Mouse (Mus musculus) adrenal gland, adult (tissue): ENCODE measurements around the gene Stap2.

ENCODE experiments used
- DNase-seq, 2 experiments: peaks; one replicate each; pipeline ENCODE4 v3.0.0; 2022 to 2023; ENCODE audit warnings: low spot score in 1 of 2; ENCODE audit not compliant: inconsistent age in 2 of 2

Gene Stap2

DNA sequence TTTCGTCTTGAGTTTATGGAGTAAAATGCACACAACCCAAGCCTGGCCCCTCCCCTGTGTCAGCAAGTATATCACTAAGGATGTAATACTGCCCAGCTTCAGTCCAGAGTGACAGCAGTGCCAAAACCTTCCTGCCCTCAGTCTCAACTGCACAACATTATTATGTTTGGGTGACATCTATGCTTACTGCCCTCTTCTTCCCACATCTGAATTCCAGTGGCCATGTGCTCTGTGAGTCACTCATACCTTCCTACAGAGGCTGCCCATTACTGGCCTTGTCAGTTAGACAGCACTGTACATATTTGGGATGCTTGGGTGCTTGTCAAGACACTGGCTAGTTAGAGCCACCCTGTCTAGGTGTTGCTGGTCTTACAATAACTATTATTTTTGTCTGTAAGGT is 20.9 kb upstream of the Stap2 start:
- DNase-seq: peak; percentile 41 to 68

DNA sequence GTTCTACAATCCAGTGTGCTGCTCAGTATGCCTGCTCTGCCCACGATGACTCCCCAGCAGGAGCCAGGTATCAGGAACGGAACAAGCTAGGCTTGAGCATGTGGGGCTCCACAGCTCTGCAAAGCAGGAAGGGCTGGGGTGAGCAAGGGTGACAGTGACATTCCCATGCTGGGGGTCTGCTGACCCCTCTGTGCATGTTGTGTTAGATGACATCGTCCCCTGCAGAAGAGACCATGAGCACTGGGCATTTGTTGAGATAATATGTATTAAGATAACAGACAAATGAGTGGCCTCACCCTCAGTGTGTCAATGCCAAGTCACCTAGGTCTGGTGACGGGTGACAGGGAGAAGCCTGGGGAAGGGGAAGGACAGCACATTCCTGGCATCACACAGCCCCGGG is 19.5 kb upstream of the Stap2 start:
- DNase-seq: peak in 1 of 2 experiments; percentile 39

DNA sequence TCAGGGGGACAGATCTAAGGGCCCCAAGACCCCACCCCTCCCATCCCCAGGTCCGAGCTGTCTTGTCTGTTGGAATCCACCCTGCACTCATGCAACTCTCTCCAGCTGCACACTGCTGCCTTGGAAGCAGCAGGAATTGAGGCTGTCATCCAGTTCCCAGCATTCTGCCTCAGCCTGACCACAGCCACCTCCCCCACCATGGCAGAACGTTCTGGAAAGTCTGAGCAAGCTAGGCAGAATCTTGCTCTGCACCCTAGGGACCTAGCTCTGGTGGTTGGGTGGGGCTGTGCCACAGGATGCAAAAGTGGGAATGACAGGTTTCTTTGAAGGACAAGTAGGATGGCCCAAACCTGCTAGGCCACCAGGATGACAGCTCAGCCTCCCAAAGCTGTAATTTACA is 19.1 kb upstream of the Stap2 start:
- peak in 1 of 2 experiments; percentile 32 for DNase-seq

DNA sequence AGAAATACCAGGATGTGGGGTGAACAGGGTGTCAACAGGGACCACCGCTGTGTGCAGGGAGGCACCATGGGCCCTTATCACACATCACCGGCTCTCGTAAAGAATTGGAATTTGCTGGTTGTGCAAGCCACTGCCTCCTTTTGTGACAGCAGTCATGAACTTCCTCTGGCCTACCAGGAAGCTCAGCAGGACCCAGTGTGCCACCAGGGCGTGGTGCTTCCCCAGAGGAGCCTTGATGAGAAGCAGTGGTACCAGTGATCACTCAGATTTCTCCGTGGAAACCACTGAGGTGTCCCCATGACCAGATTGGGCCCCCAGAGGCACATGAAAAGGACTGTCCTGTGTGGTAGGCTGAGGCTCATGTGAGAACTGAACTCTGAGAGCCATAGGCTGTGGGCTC is 18.0 kb upstream of the Stap2 start:
- DNase-seq: peak in 1 of 2 experiments; percentile 64

DNA sequence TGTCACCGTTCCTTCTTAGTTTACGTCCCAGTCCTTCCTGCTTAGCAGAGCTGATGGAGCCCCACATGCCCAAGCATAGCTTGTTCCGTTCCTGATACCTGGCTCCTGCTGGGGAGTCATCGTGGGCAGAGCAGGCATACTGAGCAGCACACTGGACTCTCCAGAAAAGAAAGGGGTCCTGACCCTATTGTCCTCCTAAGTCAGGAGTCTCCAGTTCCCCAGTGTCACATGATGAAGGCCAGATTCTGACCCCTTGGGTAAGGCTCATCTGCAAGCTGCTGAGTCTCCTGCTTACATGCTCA is 17.6 kb upstream of the Stap2 start:
- peak in 1 of 2 experiments; percentile 78 for DNase-seq

DNA sequence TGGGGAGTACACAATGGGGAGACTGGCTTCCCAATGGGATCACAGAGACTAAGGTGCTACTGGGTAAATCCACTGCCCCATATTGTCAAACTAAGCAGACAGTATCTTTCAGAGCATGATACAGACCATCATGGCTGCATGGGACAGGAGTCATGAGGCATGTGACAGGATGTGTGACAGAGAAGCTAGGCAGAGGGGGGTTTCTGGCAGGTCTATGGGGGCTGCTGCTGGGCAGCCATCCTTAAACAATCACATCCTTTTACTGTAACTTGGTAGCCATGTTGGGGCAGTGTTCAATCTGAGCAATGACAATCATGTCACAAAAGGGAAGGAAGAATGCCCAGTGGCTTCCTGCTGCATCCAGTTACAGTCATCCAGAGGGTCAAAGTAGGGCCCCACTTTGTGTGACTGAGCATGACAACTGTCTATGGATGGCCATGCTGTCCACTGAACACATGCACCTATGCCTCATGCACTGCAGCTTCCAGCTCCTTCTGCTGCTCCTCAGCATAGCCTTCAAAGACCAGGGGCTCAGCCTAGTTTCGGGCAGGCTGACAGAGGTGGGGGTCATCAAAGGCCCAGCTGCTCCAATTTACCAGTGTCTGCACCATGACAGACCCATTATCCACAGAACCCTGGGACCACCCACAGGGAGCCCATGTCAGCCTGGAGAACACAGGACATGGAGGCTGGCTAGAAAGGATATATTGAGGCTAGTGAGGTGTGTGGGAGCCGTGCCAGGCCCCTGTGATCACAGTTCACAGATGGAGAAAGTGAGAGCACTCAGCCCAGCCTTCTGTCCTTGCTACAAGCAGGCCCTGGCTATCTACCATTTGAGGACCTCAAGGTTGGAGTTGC is 17.0 kb upstream of the Stap2 start:
- DNase-seq: peak; percentile 33 to 54

DNA sequence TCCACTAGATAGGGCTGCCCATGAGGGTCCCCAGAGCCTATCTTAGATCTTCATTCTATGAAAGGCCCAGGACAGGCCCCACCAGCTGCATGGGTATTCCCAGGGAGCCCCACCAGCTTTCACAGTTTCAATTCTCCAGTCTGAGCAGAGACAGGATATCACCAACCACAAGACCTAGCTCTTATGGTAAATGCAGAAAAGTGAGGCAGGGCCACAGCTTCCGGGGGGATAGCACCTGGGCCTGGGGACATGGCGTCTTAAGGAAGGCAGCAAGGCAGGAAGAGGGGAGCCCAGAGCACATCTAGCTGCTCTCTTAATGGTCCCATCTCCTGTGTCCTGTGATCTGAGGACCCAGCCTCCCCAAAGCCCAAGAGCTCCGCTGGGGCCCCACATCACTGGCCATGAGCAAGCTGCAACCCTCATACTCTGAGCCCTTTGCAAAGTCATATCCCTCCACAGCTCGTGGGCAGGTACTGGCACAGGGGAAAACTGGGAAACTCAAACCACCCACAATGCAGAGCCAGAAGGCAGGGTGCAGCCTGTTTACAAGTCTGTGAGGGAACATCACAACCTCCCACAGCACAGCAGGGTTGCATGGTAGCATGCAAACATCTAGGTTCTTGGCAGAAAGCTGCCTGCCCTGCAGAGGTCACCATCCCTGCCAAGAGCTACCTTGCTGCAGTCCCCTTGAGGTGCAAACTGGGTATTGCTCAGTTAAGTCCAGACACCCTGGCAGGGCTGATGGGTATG is 16.0 kb upstream of the Stap2 start:
- DNase-seq: peak in 1 of 2 experiments; percentile 38

DNA sequence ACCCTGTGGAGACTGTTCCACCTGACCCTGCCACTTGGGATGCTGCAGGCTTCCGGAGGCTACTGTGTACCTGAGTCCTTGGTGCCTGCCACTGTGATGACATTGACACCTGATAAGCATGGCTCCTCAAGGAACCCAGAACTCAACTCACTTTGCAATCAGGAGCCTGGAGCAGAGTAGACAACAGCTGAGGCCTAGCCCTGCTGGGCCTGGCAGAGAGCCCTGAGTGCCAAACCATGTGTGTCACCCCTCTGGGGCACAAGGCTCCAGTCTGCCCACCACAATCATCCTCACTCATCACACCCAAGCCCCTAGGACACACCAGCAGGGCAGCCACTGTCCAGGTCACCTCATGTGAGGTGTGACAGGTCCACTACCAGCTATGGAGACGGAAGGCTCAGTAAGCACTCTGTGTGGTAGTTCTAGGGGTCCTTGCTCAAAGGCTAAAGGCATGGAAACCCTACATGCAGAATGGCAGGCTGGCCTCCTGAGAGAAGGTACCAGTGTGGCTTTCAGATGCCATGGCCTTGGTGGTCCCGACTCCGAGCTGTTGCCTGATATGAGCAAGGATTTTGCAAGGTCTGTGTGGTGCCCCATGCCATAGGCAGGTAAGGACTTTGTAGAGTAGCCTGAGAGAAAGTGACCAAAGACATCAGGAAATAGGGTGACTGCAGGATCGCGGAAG is 15.2 kb upstream of the Stap2 start:
- peak in 1 of 2 experiments; percentile 47 for DNase-seq

DNA sequence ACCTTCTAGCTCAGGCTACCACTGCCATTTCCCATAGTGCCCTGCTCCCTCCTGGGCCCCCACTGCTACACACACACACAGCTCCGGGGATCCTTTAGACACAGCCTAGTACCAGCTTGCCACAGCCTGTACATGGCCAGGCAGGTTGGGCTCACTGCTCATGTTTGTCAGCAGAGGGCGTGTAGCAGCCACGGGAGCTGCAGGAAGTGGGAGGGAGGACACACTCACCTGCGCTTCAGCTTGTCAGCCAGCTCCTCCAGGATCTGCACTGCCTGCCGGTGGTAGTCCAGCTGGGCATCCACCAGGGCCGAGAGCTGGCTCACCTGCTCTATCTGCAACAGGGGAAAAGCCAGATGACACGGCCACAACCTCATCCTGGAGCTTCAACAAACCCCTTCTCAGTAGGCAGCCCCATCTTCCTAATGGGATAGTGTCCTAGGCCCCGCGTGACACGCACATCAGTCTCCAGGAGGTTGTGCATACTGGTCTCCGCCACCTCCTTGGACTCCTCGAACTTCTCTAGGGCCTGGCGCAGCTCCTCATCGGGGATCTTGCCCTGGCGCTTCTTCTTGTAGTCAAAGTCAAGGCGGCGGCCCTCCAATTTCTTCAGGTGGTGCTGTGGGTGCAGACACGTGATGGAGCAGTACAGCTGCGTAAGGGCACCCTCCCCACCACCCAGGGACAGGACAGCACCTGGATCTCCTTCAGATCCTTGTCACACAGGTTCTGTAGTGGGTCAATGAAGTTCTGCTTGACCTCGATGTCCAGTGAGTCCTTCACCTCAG is 13.2 kb upstream of the Stap2 start:
- DNase-seq: peak; percentile 60 to 78

DNA sequence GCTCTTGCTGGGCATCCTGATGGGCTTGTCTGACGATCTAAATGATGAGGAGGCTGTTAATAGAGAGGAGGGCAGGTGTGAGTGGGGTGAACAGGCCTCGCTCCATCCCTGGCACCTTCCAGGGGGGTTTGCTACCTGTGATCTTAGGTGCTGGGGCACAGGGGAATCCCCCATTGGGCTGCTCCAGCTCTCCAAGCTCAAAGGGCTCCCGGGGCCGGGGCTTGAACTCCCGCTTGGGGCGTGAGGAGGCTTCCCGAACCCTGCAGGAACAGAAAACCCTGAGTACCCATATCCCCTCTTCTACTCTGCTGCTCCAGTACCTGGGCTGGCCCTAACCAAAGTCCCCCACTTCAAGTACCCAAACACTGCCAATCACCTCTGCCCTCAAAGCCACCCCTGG is 12.5 kb upstream of the Stap2 start:
- DNase-seq: no peak

DNA sequence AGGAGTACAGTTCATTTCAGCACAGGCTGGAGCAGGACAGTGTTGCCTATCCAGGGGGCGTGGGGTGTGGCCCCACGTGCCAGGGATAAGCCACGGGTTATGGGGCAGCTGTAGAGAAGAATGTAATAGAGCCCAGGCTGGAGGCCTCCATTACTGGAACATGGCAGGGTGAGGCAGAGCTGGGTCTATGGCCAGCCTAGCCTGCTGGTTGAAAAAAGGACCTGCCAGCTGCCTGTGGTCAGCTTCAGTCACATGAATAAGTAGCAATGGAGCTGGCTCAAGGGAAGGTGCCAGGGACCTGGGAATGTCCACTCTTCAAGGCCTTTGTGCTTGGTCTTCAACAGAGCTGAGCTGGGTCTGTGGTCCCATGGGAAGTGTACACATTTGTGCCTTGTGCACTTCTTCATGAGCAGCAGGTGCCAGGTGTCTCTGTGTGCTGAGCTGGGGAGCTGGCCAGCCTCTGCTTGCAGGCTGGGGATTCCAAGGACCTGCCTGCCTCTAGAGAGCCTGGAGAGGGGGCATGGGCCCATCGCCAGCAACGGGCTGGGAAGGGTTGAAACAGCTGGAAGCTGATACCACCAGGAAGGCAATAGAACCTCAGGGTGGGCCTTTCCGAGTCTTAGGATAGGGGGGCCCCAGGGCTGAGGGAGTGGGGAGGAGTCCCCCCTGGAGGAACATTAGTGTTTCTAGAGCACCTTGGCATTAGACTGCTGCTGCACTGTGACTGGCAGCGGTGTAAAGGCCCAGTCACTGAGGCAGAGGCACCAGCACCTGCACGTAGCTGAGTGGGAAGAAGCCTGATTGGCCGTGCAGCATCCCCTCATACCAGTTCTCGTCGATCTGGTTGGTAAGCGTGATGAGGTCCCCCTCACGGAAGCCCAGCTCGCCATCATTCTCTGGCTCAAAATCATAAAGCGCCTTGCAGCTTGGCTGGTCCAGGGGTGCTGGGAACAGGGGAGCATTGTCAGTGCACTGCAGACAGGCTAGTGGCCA is 11.7 kb upstream of the Stap2 start:
- DNase-seq: peak in 1 of 2 experiments; percentile 49

DNA sequence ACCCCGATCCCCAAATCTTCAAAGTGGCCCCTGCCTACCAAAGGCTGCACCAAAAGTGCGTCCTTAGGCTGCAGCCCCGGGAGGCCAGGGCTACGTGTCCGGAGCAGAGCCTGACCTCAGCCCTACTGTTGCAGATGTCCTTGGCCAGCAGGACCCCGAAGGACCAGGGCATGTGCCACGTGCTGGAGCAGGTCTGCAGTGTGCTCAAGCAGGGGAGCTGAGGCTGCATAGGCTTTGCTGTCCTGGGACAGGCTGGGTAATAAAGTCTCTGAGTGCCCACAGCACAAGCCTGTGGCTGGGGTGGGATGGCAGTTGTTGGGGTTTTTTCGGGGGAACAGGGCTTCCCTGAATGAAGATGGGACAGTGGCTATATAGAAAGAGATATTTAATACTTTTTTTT is 11.0 kb upstream of the Stap2 start:
- DNase-seq: peak; percentile 41 to 65

DNA sequence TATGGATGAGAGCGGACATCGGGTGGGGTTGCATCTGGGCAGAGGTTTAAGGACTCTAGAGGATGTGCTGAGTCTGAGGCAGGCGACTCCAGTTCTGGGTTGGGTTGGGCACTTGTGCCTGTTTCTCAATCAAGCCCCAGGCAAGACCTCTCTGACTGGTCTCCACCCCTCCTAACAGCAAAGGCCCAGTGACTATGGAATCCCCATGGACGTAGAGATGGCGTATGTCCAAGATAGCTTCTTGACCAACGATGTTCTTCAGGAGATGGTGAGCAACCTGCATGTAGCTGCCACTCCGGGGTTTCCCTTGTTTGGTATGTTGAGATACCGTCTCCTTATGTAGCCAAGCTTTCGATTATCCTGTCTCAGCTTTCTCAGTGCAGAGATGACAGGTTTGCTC is 9.9 kb upstream of the Stap2 start:
- DNase-seq: no peak

DNA sequence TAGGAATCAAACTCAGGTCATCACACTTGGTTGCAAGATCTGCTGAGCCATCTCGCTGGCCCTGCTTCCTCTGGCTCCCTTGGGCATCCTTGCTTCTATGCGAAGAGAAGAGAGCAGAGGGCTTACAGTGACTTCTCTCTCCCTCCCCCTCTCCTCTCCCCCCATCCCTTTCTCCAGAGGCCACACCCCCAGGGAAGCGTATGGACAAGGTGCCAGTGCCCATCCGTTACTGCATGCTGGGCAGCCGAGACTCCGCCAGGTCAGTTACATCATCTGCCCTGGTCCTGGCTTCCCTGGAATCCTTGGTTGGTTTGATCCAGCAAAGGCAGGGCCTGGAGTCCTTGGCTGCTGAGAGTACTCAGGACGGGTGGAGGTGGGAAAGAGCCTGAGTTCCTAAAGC is 6.1 kb upstream of the Stap2 start:
- no peak for DNase-seq

DNA sequence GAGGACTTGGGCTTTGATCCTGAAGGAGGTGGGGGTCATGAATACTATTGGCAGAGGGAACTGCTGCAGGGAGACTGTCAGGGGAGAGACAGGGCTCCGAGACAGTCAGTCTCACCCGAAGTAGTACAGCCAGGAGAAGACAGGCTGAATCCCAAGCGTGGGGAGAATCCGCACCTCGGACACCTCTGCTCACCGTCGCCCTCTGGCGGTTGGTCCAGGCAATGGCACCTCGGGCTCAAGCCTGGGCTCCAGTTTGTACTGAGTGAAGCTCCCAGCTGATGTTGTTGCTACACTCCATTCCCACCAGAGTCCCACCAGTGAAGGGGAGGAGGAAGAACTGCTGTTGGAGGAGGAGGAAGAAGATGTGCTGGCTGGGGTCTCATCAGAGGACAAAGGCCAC is 5.3 kb upstream of the Stap2 start:
- peak; percentile 82 to 94 for DNase-seq

DNA sequence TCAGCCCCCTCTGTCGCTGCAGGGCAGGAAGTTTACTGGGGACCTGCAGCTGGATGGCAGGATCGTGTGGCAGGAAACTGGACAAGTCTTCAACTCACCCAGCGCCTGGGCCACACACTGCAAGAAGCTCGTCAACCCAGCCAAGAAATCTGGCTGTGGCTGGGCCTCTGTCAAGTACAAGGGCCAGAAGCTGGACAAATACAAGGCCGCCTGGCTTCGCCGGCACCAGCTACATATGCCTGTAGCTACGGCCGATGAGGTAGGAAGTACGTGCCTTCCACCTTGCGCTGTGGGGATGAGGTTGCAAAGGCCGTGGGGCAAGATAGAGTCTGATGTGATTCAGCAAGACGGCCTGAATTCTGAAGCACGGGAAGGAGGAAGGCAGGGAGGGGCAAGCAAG is 4.9 kb upstream of the Stap2 start:
- no peak for DNase-seq

DNA sequence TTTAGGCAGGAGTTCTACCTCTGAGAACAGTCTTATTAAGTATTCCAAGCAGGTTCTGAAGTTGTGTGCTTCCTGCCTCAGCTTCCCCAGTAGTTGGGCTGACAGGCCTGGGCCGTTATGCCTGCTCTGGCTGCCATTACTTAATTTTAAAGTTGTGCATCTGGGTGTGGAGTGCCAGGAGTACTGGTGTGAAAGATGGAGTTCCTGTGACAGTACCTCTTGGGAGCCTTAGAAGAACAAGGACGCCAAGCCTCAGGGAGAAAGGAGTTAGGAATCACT is 4.5 kb upstream of the Stap2 start:
- DNase-seq: peak in 1 of 2 experiments; percentile 62

DNA sequence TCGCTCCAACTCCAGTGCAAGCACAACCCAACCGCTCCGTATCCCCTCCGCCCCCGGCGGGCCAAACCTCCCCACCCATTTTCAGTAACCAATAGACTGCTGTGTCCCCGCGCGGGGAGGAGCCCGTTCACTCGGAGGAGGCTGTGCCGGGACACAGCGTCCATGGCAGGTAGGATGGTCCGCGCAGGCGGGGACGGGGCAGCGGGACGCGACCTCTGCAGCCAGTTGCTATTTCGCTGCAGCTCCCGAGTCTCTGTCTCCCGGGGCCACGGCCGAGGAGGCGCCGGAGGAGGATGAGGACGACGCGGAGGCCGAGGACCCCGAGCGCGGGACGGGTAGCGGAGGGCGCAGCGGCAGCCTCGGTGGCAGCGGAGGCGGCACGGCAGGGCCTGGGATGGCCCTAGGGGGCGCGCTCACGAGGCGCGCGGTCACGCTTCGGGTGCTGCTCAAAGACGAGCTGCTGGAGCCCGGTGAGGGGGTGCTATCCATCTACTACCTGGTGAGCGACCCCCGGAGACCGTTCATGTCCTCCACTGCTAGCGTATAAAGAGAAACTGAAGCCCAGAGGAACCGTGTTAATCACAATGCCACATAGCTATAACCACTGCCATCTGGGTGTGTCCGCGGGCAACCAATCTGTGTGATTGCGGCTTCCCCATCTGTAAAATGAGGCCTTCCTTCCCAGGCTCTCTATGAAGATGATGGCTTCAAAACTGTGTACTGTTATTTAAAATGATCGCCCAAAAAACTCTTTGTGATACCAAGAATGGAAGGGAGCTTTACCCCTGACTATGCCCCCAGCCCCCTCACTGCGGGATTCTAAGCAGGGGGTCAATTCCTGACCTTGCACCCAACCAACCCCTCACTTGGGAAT is 3.9 kb upstream of the Stap2 start:
- peak; percentile 96 to 98 for DNase-seq
